Mouse (Mus musculus) frontal cortex, postnatal 36 days (tissue): Measurements from ENCODE around the gene Snap47.
A peak's percentile ranks its signal among the peaks of the same experiment; 100 is the strongest.

Source experiments
- DNase-seq, 2 experiments: peaks; one replicate each; pipeline ENCODE4 v3.0.0; 2022; ENCODE audit warnings: low spot score in 2 of 2

The Snap47 gene

DNA sequence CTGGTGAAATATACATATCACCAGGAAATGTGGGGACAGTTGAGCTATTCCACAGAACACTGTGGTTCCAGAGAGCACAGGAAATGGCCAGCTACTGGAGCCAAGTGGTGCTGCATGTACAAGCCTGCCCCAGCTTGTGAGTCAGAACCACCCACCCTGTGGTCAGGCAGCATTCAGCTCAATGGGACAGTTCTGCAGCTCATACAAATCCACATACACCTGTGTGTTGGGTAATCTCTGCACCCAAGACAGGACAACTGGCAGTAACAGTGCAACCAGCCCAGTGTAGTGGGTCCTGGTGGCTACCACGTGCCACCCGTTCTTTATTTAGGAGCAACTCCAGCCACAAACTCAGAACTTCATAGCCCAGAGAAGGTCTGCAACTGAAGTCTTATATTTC, 29.0 kb downstream of the Snap47 start:
- no peak for DNase-seq

DNA sequence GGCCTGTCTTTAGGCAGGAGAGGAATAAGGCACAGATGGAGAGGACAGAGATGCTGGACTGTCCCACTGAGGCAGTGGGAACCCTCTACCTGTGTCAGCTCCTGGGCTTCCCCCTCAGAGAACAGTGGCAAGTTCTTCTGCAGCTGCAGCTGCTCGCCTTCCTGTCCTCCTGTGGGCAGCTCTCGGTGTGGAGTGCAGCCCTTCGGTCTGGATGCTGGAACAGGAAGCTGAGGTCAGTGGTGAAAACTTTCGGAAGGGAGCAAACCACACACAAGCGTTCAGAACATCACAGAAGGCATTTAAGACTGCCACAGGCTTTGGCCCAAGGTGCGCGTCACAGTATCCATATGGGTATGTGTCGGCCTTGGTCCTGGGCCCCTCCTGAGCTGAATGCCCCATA, 29.6 kb downstream of the Snap47 start:
- no peak for DNase-seq

DNA sequence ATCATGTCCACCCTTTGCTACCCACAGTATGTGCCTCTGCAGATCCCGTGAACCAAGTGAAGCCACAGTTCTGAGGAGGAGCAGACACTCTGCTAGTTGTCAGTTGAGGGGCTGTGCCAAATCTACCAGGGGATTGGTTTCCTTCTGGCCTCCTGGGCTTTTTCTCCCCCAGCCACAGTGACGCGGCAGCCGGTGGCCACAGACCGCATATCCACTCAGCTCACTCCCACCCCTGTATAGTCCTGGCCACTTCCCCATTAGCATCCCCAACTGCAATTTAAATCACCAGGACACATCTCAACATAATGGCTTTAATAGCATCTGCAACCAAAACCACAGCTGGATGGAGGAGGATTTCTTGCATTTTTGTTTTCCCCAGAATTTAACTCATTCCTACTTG, 32.3 kb downstream of the Snap47 start:
- no peak for DNase-seq

DNA sequence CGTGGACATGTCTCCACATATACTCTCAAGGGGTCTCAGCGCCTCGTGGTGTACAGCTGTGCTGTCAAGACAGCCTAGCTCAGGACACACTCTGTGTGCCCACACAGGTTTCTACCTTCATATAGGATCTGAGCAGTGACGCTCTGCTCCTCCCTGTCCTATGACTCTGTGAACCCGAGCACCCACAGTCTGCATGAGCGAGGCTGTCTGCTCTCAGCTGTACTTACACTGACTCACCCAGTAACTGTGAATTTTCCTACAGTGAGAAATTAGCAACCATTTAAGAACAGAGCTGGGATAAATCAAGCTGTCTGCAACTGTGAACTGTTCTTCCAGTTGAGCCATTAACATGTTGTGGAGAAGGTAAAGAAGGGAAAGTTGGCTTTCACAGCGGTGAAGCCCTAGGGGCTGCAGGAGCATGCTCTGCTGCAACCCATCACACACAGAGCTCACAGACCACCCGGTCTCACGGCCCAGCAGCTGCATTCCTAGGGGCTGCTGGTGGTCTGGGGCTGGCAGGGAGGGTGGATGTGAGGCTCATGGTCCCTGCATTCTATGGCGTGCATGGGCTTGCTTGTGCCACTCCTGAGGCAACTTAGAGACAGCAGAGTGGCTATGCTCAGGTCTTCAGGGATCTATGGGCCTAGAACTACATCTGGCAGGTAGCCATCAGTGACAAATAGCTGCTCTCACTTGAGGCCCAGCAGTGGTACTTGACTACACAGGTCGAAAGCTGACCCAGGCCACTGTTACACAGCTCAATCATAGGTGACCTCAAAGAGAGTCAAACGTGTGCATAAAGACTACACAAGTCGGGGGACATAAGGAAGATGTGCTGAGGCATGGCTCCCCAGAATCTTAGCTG, 37.8 kb downstream of the Snap47 start:
- DNase-seq: peak; percentile 36 to 45

DNA sequence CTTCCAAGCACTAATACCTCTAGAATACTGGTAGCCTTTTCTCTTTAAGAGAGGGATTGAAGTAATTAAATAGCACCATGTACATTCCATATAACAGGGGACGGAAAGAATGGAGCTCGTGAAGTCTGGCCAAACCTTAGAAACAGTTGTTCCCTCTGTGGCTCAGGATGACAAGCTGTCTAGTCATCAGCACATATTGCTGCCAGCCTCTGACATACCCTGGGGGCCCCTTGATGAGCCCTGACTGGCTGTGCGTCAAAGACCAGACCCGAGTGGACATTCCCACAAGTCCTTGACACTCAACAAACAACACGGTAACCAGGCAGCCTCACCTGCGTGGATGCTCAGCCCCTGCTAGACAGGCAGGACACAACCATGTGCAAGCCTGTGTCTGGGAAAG, 38.9 kb downstream of the Snap47 start:
- DNase-seq: no peak

DNA sequence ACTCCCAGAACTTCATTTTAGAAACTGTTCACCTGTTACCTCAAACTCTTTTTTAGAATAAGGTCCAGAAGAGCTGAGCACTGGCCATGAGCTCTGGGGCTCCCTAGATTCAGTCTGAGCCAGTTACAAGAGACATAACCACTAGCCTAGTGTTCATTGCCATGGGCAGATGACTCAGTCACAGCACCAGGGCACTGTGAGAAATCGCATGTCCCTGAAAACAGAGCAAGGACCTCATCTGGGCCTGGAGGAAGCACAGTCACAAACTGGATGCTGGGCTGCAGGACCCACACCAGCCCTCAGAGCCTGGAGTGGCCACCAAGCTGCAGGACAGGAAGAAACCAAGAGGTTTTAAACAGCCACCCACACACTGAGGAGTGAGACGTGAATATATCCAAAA, 40.1 kb downstream of the Snap47 start:
- no peak for DNase-seq

DNA sequence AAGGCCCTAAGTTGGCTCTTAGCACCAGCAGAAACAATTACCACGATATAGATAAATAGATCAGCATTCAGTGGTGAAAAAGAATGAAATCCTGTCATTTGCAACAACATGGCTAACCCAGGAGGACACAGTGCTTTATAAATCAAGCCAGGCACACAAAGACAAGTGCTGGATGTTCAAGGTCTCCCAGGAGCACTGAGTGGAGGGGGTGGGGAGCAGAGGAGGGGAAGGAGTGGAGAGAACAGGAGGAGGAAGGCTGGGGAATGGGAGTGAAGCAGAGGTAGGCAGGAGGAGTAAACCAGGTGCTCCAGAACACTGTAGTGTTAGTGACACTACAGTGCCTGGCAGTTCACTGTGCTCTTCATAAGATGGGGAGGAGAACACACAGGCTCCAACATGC, 45.2 kb downstream of the Snap47 start:
- DNase-seq: no peak

DNA sequence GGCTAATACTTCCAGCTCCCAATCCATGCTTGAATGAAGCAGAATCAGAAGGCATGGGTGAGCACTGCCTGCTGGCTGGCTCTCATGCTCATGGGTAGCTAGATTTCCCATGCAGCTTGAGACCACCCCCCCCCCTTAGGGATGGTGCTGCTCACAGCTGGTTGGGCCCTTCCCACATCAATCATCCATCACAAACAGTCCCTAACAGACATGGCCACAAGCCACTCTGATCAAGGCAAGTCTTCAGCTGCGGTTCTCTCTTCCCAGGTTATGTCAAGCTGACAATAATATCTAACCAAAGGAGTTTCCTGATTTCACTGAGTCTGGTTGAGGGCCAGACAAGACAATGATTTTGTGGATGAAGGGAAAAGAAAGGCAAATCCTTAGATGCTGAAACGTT, 50.1 kb downstream of the Snap47 start:
- DNase-seq: no peak

DNA sequence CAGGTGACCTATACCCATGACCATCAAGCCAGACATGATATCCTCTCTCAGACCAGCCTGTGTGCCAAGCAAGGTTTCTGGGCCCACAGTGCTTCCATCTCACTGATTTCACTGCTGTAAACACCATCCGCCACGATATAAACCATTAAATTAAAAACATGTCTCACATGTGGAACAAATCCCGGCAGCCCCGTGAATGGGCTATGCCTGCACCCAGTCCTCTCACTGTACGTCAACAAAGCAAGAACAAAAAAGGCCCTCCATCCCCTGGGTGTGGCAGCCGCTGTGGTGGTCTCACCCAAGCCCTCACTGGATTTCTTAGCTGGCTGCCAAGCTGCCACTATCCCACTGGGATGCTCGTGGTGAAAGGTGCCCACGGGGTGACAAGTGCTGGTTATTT, 51.2 kb downstream of the Snap47 start:
- no peak for DNase-seq

DNA sequence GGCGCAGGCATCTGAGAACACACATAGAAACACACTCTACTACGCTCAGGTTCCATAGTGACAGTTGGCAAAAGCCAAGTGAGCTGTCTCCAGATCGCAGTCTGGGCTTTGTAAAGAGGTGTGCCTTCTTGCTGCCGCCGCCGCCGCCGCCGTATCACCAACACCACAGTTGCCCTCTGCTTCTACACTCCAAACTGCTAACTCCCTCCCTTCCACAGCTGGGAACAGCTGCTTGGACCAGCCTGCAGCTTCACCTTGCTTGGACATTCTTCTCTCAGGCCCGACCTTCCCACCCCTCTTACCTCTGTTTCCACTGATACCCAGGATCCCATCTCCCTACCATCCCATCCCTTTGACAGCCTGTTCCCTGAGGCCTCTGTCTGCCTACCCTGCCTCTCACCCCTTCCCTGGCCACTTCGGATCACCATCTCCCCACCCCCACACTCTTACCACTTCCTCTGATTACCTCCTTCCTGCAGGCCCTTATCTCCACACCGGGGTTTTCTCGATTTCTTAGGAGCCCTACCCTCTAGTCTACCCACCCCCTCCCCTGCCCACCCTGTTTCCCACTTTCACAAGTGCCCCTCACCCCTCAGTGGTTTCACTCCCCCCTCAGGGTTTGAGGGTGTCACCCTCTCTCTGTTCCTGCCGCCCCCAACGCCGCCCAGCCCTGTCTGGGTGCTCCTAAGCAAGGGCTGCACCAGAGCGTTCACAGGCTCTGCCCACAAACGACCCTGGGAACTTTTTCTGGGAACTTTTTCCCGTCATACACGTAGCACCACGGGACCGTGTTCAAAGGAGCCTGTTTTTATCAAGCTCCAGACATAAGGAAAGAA, 53.2 kb downstream of the Snap47 start:
- no peak for DNase-seq

DNA sequence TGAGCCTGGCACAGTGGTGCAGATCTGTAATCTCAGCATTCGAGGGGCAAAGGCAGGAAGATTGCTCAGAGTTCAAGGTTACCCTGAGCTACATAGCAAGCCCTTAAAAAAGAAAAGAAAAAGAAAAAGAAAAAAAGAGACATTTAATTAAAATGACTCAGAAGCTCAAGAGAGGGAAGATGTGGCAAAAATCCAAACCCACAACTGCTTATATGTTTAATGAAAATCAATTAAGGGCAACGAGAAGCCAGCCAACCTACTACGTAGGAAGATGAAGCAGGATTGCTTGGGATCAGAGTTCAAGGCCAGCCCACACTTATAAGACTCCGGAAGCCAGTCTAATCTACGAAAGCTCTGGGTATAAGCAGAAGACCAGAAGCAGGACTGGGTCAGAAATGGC, 56.5 kb downstream of the Snap47 start:
- DNase-seq: no peak

DNA sequence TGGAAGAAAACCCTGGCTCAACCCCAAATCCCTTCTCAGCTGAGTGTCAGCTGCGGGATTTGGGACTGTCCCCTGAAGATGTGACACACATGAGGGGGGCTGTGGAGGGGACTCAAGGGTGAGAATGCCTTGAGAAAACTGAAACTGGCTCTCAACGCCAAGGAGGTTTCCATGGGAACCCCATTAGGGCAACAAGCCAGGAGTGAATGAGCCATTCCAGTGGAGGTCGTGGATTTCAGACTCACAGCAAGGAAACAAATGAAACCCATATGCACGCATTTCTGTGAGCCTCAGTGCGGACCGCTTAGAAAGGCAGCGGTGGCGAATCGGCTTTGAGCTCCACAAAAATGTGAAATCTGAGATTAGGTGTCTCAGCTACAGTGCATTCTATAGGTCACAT, 57.4 kb downstream of the Snap47 start:
- peak in 1 of 2 experiments; percentile 41 for DNase-seq

DNA sequence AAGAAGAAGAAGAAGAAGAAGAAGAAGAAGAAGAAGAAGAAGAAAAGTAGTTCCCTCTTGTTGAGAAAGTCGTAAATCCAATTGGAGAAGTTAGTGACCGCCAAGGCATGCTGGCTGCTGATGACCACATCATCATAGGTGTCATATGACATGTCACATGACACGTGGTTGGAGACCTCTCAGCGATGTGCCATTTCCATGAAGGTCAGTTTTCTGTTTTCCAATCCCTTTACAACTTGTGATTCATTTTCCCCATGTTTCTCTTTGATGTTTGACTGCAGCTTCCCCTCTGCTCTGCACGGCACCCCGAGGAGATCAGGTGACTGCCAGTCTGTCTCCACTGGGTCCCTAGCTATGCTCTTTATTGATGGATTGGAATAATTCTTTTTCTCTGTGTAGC, 58.7 kb downstream of the Snap47 start:
- DNase-seq: no peak

DNA sequence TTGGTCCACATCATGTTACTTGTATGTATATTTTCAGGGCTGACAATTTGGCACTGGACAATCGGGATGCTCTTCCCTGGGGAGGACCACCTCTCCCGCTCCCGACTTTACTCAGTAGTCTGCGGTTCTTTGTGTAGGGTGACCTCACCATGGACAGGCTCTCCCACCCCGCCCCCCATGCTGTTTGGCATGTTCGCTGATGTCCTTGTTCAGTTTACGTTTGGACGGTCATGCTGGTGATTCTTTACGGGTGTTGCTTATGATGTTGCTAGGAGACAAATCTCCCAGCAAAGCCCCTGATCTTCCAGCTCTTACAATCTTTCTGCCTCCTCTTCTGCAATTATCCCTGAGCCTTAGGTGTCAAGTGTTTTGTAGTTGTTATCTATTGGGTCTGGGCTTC, 60.5 kb downstream of the Snap47 start:
- DNase-seq: no peak

DNA sequence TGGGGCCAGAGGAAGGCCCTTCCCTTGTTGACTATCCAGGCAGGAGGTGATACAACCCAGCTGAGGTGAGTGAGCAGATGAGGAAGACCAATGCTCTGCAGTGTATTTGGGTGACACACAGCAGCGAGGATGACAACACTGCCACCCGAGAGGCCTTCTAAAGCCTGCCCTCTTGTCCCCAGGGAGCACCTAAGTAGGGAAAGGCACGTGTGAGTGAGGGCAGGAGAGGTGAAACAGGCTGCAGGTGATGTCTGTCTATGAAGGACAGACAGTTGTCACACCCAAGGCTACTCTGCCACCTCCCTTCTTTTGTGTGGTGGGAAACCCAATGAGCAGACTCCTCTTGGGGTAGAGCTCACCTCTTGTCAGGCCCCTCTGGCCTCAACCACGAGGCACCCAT, 61.4 kb downstream of the Snap47 start:
- no peak for DNase-seq

DNA sequence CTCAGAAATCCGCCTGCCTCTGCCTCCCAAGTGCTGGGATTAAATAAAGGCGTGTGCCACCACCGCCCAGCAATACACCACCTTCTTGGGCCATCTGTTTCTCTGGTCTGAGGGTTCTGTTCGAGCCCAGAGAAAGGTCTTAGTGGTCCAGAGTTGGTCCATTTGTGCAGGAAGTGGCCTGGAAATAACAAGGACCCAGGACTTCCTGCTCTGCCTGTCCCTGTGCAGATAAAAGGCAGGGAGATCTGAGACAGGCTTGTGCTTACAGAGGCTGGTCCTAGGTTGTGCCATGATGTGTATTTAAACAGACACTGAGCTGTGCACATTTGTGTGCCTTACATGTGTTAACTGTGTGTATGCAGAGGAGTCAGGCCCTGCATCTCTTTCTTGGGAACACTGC, 62.2 kb downstream of the Snap47 start:
- DNase-seq: no peak

DNA sequence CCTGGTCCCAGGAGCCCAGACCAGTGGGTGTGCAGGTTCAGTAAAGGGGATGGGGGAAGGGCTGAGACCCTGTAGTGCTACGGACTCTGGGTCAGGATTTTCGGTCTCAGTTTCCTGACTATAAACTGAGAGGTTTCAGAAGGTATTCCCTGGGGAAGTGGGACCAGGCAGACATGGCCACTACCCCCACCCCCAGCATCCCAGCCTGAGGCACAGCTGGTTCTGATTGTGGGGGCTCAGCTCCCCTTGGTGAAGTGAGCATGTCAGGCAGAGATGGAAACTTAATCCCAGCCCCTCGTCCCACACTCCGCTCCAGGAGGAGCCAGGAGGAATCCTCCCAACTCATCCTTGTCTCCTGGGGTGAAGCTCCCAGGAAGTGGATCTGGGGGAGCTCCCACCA, 63.5 kb downstream of the Snap47 start:
- DNase-seq: no peak

DNA sequence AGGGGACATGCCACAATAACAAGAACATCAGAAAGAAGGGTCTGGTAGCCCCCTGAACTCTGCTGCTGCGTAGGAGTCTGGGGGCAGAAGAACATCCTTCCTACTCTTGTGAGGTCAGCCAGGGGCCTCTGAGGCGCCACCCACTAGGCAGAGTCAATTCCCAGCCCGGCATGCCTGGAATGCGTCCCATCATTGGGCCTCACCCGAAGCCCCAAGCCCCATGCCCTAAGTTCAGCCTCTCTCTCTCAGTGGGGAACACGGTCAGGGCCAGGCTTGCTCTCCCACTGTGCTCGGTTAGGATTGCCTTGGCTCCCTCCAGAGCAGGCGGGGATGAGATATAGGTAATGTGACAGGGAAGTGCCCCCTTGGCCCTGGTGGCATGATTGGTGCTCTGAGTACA, 65.9 kb downstream of the Snap47 start:
- DNase-seq: no peak

DNA sequence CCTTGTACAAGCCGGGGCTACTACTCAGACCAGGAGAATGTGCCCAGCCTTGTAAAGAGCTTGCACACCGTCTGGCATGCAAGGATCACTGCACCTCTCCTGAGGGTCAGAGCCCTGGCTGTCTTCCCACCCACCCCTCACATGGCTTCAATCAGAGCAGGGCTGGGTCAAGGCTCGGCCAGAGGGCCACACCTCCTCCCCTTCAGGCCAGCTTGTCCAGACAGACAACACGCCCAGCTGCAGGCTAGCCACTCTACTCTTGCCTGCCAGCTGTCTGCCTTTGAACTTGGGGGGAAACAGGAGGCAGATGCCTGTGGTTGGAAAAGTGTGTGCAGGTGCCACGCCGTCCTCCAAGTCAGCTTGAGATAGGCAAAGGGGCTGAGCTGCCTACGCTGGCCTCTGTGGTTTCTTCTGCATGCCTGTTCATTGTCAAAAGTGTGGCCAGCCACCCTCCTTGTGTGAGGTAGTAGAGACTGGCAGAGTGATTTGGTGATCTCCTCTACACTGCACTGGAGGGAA, 66.5 kb downstream of the Snap47 start:
- no peak for DNase-seq

DNA sequence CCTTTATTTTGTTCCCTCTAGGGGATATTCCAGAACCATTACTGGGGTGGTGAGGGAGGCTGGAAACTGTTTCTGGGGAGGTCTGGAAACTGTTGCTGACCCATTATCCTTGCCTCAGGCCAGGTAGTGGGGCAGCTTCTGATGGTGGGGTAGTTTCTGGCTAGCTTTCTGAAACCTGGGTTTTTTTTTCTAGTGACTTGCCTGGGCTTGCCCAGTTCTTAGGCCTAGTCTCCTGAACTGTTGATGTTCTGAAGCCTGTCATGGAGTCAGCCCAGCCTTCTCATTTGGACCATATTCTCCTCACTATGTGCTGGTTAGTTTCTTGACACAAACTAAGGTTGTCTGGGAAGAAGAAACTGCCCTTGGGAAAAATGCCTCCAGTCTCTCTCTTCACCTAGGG, 71.4 kb downstream of the Snap47 start:
- DNase-seq: no peak

DNA sequence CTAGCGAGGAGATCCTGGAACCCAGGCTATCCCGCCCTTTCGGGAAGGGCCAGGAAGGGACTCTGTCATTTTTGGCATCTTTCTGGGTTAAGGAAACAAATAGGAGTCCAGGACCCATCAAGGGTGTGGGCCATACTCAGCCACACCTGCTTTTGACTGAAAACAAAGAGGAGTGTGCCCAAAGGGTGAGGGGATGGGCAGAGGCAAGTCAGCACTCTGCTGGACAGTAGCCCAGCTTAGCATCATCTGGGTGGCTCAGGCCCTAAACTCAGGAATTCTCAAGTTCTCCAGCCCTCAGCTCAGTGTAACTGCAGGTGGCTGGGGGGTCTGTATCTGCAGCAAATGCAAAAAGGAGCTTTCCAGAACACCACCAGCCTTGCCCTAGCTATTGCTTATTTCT, 73.0 kb downstream of the Snap47 start:
- no peak for DNase-seq

DNA sequence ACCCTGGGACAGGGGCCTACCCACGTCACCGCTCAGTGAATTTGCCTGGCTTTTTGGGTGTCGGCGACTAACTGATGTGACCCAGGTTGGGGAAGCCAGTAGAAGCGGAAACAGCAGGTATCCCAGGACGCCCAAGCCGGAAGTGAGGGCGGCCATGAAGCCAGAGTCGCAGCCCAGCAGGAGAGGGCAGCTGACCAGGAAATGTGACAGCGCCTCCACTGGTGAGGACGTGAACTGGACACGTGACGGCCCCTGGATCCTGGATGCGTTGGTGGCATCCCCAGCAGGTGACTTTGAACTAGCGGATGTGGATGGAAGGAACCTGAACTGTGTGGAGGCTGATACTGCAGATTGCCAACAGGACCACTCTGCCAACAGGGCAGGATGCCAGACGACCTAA, 75.5 kb downstream of the Snap47 start, which contains the start of gene Prss38:
TSS of gene Prss38 (minus strand) at position 183 of the 400 bp plus-strand sequence.
- no peak for DNase-seq

DNA sequence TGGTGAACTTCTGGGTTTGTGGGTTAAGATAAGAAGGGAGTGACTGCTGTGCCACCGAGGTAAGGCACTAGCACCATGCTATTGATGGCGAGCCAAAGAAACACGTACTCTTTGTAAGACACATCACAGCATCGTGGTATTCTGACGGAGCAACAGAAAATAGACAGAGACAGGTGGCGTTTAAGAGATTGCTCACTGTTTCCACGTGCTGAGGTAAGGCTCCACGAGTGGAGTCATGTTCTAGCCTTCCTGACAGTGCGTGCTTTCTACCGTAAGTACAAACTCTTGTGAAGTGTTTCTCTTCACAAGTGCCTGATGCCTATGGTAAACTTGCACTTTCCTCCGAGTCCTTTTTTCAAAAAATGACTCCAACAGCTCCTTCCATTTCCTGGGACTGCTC, 81.1 kb downstream of the Snap47 start:
- no peak for DNase-seq
